In genomic region chr19:30427484-30427883, GRCm38 (mm10) we compare ENCODE assay signal across 9 mouse cellular contexts.
DNase-seq lines count a peak whose midpoint lies in the region; ATAC-seq and TF ChIP-seq lines count a peak whose summit lies in the region.
"Had no signal": no experiment of that assay in that cellular context is flagged by ENCODE, and none has a peak within 500 bp of the region (broad histone marks: within the 10 kb centered on the region; RNA-seq: fewer than 3 reads in every experiment).

No protein-coding gene starts in this region.

- H3K4me2 ChIP-seq in intestine, postnatal 0 days (replicated peaks; ENCODE audit: low read depth) = no peak overlapping the region
- no peak overlapping the region for H3K4me2 ChIP-seq in intestine, embryonic 16.5 days (ENCODE audit: low read depth, low read length)
- H3K4me2 ChIP-seq: limb, embryonic 13.5 days had no signal

- no peaks in the 10 kb centered on the region for H3K4me1 ChIP-seq in intestine, postnatal 0 days (replicated peaks; ENCODE audit: control insufficient read depth, insufficient read depth, low read length)
- no peaks in the 10 kb centered on the region for H3K4me1 ChIP-seq in intestine, embryonic 16.5 days (ENCODE audit: control insufficient read depth, insufficient read depth, low read length)

- peak; percentile 53 for DNase-seq in adrenal gland, postnatal 10 days
- no peak for DNase-seq in adrenal gland, postnatal 4 days (ENCODE audit: low spot score in 2 of 2)
- DNase-seq in thymus, postnatal 0 days (ENCODE audit: low spot score) = peak; percentile 3
- no peak for DNase-seq in thymus, postnatal 36 days
- no peak for DNase-seq in spleen, adult 18-20 months

- TF ChIP-seq CTCF in intestine, postnatal 0 days (IDR thresholded peaks at IDR 0.05; ENCODE audit: low read depth) = peak; percentile 42

- WGBS in intestine, postnatal 0 days = 15% methylated on average over 2 of the region's 2 CpGs
- 25% methylated on average over 2 of the region's 2 CpGs for WGBS in intestine, embryonic 16.5 days

- ATAC-seq in intestine, postnatal 0 days = no peak
- no peak for ATAC-seq in intestine, embryonic 16.5 days
- ATAC-seq in erythroid progenitor cell, adult 5-6 weeks (replicated peaks; ENCODE audit: low FRiP score, poor library complexity, severe bottlenecking) = no peak

- H3K36me3 ChIP-seq in intestine, postnatal 0 days (ENCODE audit: control insufficient read depth, insufficient read depth) = no peaks in the 10 kb centered on the region
- H3K36me3 ChIP-seq in intestine, embryonic 16.5 days (ENCODE audit: control insufficient read depth, insufficient read depth, low read length) = no peaks in the 10 kb centered on the region
- H3K36me3 ChIP-seq: limb, embryonic 13.5 days had no signal

- no peaks in the 10 kb centered on the region for H3K9me3 ChIP-seq in intestine, postnatal 0 days (ENCODE audit: control insufficient read depth)
- no peaks in the 10 kb centered on the region for H3K9me3 ChIP-seq in intestine, embryonic 16.5 days (ENCODE audit: control insufficient read depth, low read length)
- H3K9me3 ChIP-seq: limb, embryonic 13.5 days had no signal

- no peak overlapping the region for H3K27ac ChIP-seq in intestine, postnatal 0 days (ENCODE audit: low read depth, low read length)
- no peak overlapping the region for H3K27ac ChIP-seq in intestine, embryonic 16.5 days (ENCODE audit: low read length)
- H3K27ac ChIP-seq: limb, embryonic 13.5 days had no signal

- no peak overlapping the region for H3K4me3 ChIP-seq in intestine, postnatal 0 days (ENCODE audit: low read depth, low read length)
- H3K4me3 ChIP-seq in intestine, embryonic 16.5 days (ENCODE audit: low read length) = no peak overlapping the region
- H3K4me3 ChIP-seq: limb, embryonic 13.5 days had no signal

- H3K27me3 ChIP-seq in intestine, postnatal 0 days (replicated peaks; ENCODE audit: control insufficient read depth, insufficient read depth, low read length) = no peaks in the 10 kb centered on the region
- H3K27me3 ChIP-seq in intestine, embryonic 16.5 days (replicated peaks; ENCODE audit: control insufficient read depth, insufficient read depth, low read length) = no peaks in the 10 kb centered on the region
- H3K27me3 ChIP-seq: limb, embryonic 13.5 days had no signal

- H3K9ac ChIP-seq in intestine, postnatal 0 days (ENCODE audit: low read depth, low read length) = no peak overlapping the region
- no peak overlapping the region for H3K9ac ChIP-seq in intestine, embryonic 16.5 days (ENCODE audit: low read depth, low read length)
- H3K9ac ChIP-seq: limb, embryonic 13.5 days had no signal

Comparison
In these comparisons a context has a peak if more than half of its experiments do, and no peak if none do; other contexts are left out.
1. DNase-seq: peak in adrenal gland, postnatal 10 days (single experiment) and thymus, postnatal 0 days (single experiment); none in adrenal gland, postnatal 4 days (0 of 2), thymus, postnatal 36 days (0 of 2) and spleen, adult 18-20 months (0 of 2).